Mouse (Mus musculus) lung, embryonic 16.5 days (tissue): ENCODE measurements around the gene Lrmda. TPM values are rescaled to one million over a fixed set of nuclear protein-coding genes. Genes with fewer than 3 reads are reported as not detected.

Experiments
- ATAC-seq: fragments of 200-750 bp; cut with Nextera tagmentation; 2 replicates; pipeline ENCODE4 v1.8.0; 2017; ENCODE audit warnings: low read depth, mild to moderate bottlenecking, moderate library complexity
- H3K27ac ChIP-seq: fragments of 300-500 bp; sonication (generic); 2 replicates; pipeline ENCODE4 v1.5.1; 2014; ENCODE audit warnings: mild to moderate bottlenecking, control low read depth, low read length
- H3K27me3 ChIP-seq: fragments of 300-500 bp; sonication (generic); 2 replicates; pipeline ENCODE4 v1.6.1; 2014; ENCODE audit warnings: low read depth, low read length, mixed read lengths; ENCODE audit not compliant: control insufficient read depth, insufficient read depth
- H3K36me3 ChIP-seq: fragments of 300-500 bp; sonication (generic); 2 replicates; pipeline ENCODE4 v1.6.1; 2014; ENCODE audit warnings: low read length; ENCODE audit not compliant: control insufficient read depth, insufficient read depth
- H3K4me1 ChIP-seq: fragments of 300-500 bp; sonication (generic); replicated peaks from 2 replicates; pipeline ENCODE4 v1.6.1; 2014; ENCODE audit warnings: low read length, mixed read lengths; ENCODE audit not compliant: control insufficient read depth, insufficient read depth
- H3K4me2 ChIP-seq: fragments of 300-500 bp; sonication (generic); 2 replicates; pipeline ENCODE4 v1.6.1; 2014; ENCODE audit warnings: low read depth, low read length, control low read depth
- H3K4me3 ChIP-seq: fragments of 300-500 bp; sonication (generic); 2 replicates; pipeline ENCODE4 v1.5.1; 2014; ENCODE audit warnings: mild to moderate bottlenecking, low read length, control low read depth
- H3K9ac ChIP-seq: fragments of 300-500 bp; sonication (generic); 2 replicates; pipeline ENCODE4 v1.6.1; 2014; ENCODE audit warnings: low read length, control low read depth
- H3K9me3 ChIP-seq: fragments of 300-500 bp; sonication (generic); 2 replicates; pipeline ENCODE4 v1.6.1; 2016; ENCODE audit warnings: low read length; ENCODE audit not compliant: control insufficient read depth
- WGBS: fragments of 180-500 bp; shearing (Covaris S2); extraction: QIAGEN DNeasy Blood & Tissue Kit; methylation state at CpG from one replicate; pipeline ENCODE4 v1.1.7; 2014; 5-methylcytosine and 5-hydroxymethylcytosine counted together
- polyA plus RNA-seq: library from polyadenylated mRNA; unstranded; fragments of >200 nt; fragmentation: Nextera tagmentation; extraction: Ambion mirVana; gene quantifications from 2 replicates; pipeline ENCODE4 v1.2.1, GENCODE M21; 2015

The Lrmda gene
- polyA plus RNA-seq, 1 experiment from 2014 or later, result 1.2 TPM

GRCm38 (mm10) chr14:22323530-22324292, 304.2 kb downstream of the Lrmda start:
- H3K4me3 ChIP-seq, result no peak overlapping the region
- H3K9me3 ChIP-seq, result no peaks in the 10 kb centered on the region; the same call in 1 of the 2 replicates
- no peak overlapping the region for H3K9ac ChIP-seq
- 0 out of 2 replicates have a peak, but pooled peaks cover 3% of the 10 kb centered on the region for H3K27me3 ChIP-seq
- H3K27ac ChIP-seq, result no peak overlapping the region
- no peak overlapping the region for H3K4me2 ChIP-seq
- H3K36me3 ChIP-seq, result no peaks in the 10 kb centered on the region
- WGBS, result 40% methylated on average over 7 of the region's 7 CpGs
- peak; percentile 81 for ATAC-seq
- peaks cover 10% of the 10 kb centered on the region for H3K4me1 ChIP-seq

- Histone ChIP-seq H3K4me1 (peaks cover 10% of the 10 kb centered on the region), H3K27me3 (peaks cover 10% of the 10 kb centered on the region; the same call in 1 of the 2 replicates), H3K4me3 (no peak overlapping the region), H3K36me3 (no peaks in the 10 kb centered on the region), H3K4me2 (peak overlapping the region; percentile 2; the same call in 1 of the 2 replicates), H3K9ac (no peak overlapping the region), H3K9me3 (no peaks in the 10 kb centered on the region; the same call in 1 of the 2 replicates), H3K27ac (no peak overlapping the region)
- 27% methylated on average over 11 of the region's 11 CpGs for WGBS
- peak; percentile 56 for ATAC-seq
These were observed 306.9 kb downstream of the Lrmda start for GRCm38 (mm10) chr14:22326218-22326964.

GRCm38 (mm10) chr14:22329191-22329590, 309.7 kb downstream of the Lrmda start:
- Histone ChIP-seq H3K4me1 (peaks cover 2% of the 10 kb centered on the region), H3K4me2 (no peak overlapping the region), H3K9me3 (no peaks in the 10 kb centered on the region; the same call in 1 of the 2 replicates), H3K4me3 (no peak overlapping the region), H3K9ac (no peak overlapping the region), H3K27ac (no peak overlapping the region), H3K27me3 (peaks cover 10% of the 10 kb centered on the region; the same call in 1 of the 2 replicates), H3K36me3 (no peaks in the 10 kb centered on the region)
- 84% methylated on average over 3 of the region's 3 CpGs for WGBS
- no peak for ATAC-seq

- ATAC-seq, result no peak
- 88% methylated on average over 5 of the region's 5 CpGs for WGBS
- Histone ChIP-seq H3K4me1 (no peaks in the 10 kb centered on the region), H3K4me2 (no peak overlapping the region), H3K36me3 (no peaks in the 10 kb centered on the region), H3K4me3 (no peak overlapping the region), H3K9me3 (no peaks in the 10 kb centered on the region), H3K27ac (no peak overlapping the region), H3K27me3 (0 out of 2 replicates have a peak, but pooled peaks cover 1% of the 10 kb centered on the region), H3K9ac (no peak overlapping the region)
These were observed 315.7 kb downstream of the Lrmda start for GRCm38 (mm10) chr14:22335101-22335820.

- no peak overlapping the region for H3K4me3 ChIP-seq
- H3K9me3 ChIP-seq, result no peaks in the 10 kb centered on the region
- no peaks in the 10 kb centered on the region for H3K4me1 ChIP-seq
- 70% methylated on average over 6 of the region's 6 CpGs for WGBS
- H3K27me3 ChIP-seq, result no peaks in the 10 kb centered on the region
- H3K9ac ChIP-seq, result no peak overlapping the region
- ATAC-seq, result no peak
- H3K36me3 ChIP-seq, result no peaks in the 10 kb centered on the region
- no peak overlapping the region for H3K27ac ChIP-seq
- H3K4me2 ChIP-seq, result no peak overlapping the region
These were observed 319.7 kb downstream of the Lrmda start for GRCm38 (mm10) chr14:22339176-22339575.

- Histone ChIP-seq H3K27me3 (no peaks in the 10 kb centered on the region; the same call in 1 of the 2 replicates), H3K9ac (no peak overlapping the region), H3K27ac (no peak overlapping the region), H3K4me3 (no peak overlapping the region), H3K36me3 (no peaks in the 10 kb centered on the region), H3K4me2 (no peak overlapping the region), H3K4me1 (no peaks in the 10 kb centered on the region), H3K9me3 (no peaks in the 10 kb centered on the region)
- 48% methylated on average over 4 of the region's 4 CpGs for WGBS
- no peak for ATAC-seq
These were observed 323.8 kb downstream of the Lrmda start for GRCm38 (mm10) chr14:22343357-22343756.

GRCm38 (mm10) chr14:22345248-22345647, 325.7 kb downstream of the Lrmda start:
- no peak overlapping the region for H3K9ac ChIP-seq
- no peaks in the 10 kb centered on the region for H3K36me3 ChIP-seq
- no peaks in the 10 kb centered on the region; the same call in 1 of the 2 replicates for H3K27me3 ChIP-seq
- H3K27ac ChIP-seq, result no peak overlapping the region
- no peak overlapping the region for H3K4me2 ChIP-seq
- no peaks in the 10 kb centered on the region for H3K4me1 ChIP-seq
- 78% methylated on average over 8 of the region's 8 CpGs for whole genome bisulfite sequencing
- H3K9me3 ChIP-seq, result no peaks in the 10 kb centered on the region
- H3K4me3 ChIP-seq, result no peak overlapping the region
- ATAC-seq, result no peak

GRCm38 (mm10) chr14:22353626-22354025, 334.1 kb downstream of the Lrmda start:
- Histone ChIP-seq H3K36me3 (no peaks in the 10 kb centered on the region), H3K4me1 (peaks cover 3% of the 10 kb centered on the region; the same call in 1 of the 2 replicates), H3K27me3 (no peaks in the 10 kb centered on the region), H3K9me3 (no peaks in the 10 kb centered on the region), H3K4me3 (no peak overlapping the region), H3K9ac (no peak overlapping the region), H3K4me2 (no peak overlapping the region), H3K27ac (no peak overlapping the region)
- ATAC-seq, result no peak
- 78% methylated on average over 5 of the region's 5 CpGs for WGBS
